Mouse (Mus musculus) kidney, postnatal 14 days (tissue): ENCODE results near the gene Wls.

Source experiments
- DNase-seq: peaks from one replicate; pipeline ENCODE4 v3.0.0; 2022; ENCODE audit warnings: mixed read lengths

Wls gene

GRCm38 (mm10) chr3:159839481-159839880 lies at the start of gene Wls:
Wls (plus strand) TSS chr3:159839672.
- peak; percentile 88 for DNase-seq

GRCm38 (mm10) chr3:159789781-159790180 lies 49.7 kb upstream of the Wls start:
- DNase-seq = no peak

DNA sequence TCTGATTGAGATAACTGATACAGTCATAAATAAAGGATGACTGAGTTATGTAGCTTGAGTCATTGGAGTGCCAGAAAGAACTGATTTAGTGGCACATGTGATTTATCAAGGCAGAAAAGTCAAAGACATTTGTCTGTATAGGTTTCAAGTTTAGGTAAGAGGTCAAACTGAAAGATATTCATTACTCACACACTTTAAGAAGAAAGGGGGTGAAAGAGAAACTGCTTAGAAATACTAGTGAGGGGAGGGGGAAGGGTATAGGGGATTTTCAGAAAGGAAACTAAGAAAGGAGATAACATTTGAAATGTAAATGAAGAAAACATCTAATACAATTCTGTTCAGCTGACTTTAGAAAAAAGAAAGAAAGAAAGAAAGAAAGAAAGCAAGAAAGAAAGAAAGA lies 7.9 kb upstream of the Wls start:
- DNase-seq = no peak

DNA sequence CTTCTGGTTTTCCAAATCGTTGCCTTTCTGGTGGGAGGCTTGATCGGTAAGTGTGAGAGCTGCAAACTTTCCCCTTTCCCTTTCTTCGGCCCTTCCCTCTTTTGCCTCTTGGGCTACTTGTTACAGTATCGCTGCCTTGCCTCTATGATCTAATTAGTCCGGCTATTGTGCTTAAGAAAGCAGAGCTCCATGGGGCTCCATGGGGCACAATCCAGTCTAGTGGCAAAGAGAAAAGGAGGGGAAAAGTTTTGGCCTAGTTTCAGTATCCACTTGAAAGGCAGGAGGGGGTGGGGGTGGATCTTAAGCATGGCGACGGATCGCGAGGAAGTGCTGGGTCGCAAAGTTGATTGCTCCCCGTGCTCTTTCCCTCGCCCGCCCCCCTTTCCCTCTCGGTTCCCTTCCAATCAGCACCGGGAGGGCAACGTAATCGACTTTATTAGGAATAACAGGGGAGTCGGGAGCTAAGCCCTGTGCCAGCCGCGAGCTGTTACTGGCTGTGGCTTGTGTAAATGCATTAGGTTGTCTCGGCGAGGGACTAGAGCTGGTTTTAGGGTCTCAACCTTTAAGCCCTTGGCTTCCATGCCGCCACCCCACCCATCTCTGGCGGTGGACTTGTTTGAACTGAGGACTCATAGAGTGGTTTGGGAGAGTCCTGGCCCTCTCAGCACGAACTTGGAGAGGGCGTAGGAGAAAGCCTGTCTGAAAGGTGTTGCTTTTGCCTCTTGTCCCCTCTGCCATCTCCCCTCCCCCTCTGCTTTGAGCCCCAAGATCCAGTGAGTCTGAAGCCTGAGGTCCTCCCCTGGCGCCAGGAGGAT lies 737 bp downstream of the Wls start:
- DNase-seq = peak; percentile 77

DNA sequence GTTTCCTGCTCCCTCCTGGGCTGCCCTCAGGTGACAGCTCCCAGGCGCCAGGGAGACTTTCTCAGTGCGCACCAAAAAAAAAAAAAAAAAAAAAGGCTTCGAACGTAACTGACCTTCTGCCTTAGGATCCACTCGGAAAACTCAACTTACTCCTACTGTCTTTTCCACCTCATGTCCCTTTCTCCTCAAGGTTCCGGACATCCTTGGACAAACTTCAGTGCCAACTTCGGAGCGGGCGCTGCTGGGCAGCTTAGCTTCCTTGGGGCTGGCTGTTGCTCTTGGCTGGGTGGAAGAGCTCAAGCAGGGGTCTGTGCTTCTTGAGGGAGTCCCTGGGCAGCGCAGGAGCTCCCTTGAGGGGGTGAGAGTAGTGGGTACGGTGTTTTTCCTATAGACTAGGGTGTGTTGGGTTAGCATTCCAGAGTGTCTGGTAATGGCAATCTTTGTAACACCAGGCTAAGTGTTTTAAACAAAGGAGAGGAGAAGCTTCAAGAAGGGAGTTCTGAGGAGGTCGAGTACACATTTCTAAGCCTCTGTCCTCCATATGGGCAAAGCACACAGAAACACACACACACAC lies 1.4 kb downstream of the Wls start:
- peak; percentile 33 for DNase-seq

DNA sequence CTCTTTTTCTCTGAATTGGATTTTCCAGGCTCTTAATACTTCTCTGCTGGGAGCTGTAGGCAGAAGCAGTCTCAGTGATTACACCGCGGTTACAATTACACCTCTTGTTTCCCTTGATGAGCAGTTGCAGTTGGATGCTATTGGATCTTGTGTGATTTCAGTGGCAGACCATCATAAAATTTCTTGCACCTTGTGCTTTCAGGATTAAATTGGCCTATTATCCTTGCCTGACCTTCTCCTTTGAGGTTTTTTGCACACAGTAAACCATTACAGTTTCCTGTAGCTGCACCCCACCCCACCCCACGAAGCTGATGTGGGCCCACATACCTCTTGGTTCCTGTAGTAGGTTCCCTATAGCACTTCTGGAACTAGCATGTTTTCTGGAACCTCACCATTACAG lies 2.0 kb downstream of the Wls start:
- DNase-seq = peak; percentile 7

DNA sequence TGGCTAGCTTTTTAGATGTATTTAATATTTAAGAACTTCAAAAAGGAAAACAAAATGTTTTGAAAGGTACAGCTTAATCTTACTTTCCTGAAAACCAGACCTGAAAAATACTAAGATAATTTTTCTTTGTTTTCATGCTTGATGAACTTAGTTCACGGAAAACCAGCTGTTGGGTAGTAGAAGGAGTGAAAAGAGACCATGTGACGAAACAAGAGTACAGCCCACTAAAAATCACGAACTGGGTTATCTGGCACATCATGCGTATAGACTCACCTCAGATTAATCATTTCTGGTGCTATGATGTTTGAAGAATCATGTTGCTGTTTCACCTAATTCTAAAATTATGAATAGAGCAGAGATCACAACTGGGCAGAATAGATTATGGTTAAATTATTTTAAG lies 3.7 kb downstream of the Wls start:
- no peak for DNase-seq

DNA sequence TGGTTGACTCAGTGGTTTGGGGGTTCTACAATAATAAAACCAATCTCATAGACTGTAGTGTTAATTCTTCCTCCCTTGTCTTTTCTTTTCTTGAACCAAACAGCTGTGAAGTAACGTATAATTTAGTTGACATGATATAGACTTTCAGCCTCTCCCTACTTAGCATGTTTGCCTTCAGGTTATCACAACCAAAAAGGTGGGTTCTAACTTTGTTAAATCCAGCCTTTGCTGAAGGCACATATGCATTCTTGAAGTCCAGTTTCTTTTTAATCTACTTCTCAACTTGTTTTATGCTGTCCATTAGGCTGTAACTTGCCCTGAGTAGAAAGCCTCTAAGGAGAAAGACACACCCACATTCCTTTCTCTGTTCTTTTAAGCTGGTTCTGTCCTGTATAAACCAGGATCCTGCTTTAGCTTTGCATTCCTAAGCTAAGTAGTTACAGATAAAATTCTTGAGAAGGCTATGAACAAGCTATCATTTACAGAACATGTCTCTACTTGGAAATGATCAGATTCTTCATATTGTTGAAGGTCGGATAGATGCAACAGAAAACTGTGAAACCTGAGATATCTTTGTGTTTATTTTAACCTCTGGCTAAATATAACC lies 8.0 kb downstream of the Wls start:
- peak; percentile 38 for DNase-seq

GRCm38 (mm10) chr3:159848156-159848555 lies 8.7 kb downstream of the Wls start:
- no peak for DNase-seq

GRCm38 (mm10) chr3:159851476-159851875 lies 12.0 kb downstream of the Wls start:
- no peak for DNase-seq

GRCm38 (mm10) chr3:159851980-159852379 lies 12.5 kb downstream of the Wls start:
- no peak for DNase-seq

GRCm38 (mm10) chr3:159857112-159857511 lies 17.6 kb downstream of the Wls start:
- DNase-seq = no peak

DNA sequence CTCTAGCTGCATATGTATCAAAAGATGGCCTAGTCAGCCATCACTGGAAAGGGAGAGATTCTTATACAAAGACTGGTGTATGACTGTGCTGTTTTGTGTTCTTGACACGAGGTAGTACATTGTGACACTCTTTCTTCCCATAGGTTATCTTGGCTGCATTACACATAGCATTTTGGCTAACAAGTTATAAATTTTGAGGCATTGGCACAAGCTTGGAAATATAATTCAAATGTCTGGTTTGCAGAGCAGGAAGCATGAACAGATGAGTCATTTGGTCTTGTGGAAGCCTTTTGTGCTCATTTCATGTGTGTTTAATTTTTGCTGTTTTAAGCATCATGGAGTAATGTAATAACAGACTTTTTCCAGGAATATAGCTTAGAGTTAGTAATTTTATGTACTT lies 26.2 kb downstream of the Wls start:
- no peak for DNase-seq

- DNase-seq = no peak
Observed at GRCm38 (mm10) chr3:159878983-159879382, 39.5 kb downstream of the Wls start.

GRCm38 (mm10) chr3:159883325-159883724 lies 43.9 kb downstream of the Wls start:
- DNase-seq = no peak

GRCm38 (mm10) chr3:159884802-159885201 lies 45.3 kb downstream of the Wls start:
- DNase-seq = no peak

- DNase-seq = peak; percentile 87
Observed at GRCm38 (mm10) chr3:159885271-159885670, 45.8 kb downstream of the Wls start.

DNA sequence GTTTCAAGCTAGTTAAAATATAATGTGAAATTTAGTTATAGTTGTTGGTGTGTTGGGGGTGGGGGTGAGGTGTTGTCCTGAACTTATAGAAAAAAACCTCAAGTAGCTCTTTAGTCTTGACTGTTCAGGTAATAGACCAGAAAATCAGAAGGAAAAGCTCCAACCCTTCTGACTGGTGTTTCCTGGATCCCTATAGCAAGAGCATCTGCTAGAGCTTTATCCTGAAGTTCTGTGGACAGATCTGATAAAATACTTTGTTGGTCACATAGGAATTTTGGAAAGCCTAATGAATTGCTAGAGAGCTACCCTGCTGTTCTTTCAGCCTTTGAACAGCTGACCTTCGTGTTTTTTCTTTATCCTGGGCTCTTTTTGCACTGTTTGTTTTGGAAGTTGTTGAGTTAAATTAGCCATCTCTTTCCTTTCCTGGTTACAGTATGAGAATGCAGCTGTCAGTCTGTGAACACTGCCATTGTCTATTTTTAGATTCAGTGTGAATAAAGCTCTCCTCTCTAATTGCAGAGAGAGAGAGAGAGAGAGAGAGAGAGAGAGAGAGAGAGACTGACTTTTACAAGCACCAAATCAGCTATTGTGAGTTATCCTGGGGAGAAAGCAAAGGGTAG lies 46.4 kb downstream of the Wls start:
- DNase-seq = no peak

DNA sequence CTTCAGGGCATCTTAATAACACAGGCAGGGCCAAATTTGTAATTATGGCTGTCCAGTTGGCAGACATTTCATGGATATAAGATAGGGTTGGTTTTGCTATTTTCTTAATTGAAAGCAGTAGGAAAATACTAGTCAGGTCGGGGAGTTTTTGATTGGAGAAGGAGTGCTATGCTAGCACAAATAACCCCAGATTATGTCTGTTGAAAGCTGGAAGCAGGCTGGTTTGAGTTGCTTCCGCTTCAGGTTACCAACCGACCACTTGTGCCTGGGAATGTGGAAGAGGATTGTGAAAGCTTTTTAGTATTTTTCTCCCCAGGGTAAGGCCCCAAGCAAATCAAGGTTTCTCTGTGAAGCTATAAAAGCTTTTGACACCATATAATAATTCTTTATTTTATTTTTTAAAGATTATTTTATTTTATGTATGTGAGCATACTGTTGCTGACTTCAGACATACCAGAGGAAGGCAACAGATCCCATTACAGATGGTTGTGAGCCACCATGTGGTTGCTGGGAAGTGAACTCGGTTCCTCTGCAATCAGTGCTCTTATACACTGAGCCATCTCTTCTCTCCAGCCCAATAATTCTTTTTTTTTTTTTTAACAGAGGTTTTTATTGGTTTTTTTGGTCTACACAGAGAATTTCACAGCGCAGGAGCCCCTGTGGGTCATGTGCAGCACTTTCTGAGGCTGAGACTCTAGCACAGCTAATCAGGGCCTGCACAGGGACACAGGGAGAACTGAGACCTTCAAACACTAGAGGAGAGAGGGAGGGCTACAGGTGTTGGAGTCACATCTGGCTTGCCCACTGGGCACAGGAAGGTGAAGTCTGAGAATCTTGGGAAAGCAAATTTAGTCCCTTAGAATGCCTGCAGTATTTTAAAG lies 50.9 kb downstream of the Wls start:
- no peak for DNase-seq

DNA sequence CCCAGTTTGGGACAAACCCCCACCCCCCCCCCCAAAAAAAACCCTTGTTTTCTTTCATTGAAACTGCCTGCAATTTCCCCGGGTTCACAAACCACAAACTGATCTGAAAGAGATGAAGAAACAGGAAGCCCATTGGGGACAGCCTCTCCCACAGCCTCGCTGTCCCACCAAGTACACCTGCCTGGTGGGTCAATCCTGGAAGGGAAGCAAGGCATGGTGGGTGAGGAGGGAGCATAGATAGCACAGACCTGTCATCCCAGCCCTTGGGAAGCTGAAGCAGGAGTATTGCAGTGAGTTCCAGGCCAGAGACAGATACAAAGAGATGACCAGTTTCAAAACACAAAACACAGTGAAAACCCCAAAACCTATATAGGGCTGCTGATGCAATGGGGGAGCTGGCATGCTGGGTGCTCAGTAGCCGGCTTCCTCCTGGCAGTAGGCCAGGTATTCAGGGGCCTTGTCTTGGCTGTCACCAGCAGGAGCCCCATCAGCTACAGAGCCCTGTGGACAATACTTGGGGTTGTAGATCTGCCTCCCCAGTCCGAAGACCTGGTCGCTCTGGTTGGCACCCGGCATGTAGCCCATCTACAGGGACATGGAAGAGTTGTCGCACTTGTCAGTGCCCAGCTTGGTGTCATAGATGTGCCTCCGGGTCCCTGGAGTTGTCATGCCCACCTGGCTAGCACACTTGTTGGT lies 51.7 kb downstream of the Wls start:
- DNase-seq = peak; percentile 4

- no peak for DNase-seq
Observed at GRCm38 (mm10) chr3:159907329-159907728, 67.9 kb downstream of the Wls start.
